ENCODE assay signal across 24 mouse cellular contexts in the genomic region with DNA sequence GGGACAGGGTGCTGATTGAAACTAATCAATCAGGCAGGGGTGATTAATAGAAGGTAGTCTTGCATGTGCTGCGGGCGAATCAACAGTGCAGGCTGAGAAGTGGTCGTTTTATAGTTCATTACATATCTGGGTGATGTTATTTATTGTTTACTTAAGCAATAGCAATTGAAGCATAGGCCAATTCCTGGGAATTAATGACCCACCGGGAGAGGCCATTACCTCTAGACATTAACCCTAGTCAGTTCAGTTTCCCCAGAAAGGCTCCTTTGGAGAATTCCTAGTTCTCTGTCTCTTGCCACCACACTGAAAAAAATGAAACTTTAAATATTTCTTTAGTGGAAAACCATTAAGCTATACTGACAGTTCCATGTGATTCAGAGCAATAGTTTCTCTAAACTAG.
"Had no signal": no experiment of that assay in that cellular context is flagged by ENCODE, and none has a peak within 500 bp of the region (broad histone marks: within the 10 kb centered on the region; RNA-seq: fewer than 3 reads in every experiment).

No protein-coding gene starts in this region.

- H3K36me3 ChIP-seq: limb, embryonic 13.5 days; liver, embryonic 12.5 days; liver, embryonic 15.5 days; lung, embryonic 15.5 days; midbrain, embryonic 12.5 days; midbrain, embryonic 15.5 days; neural tube, embryonic 15.5 days had no signal

- H3K27me3 ChIP-seq: limb, embryonic 13.5 days; liver, embryonic 12.5 days; liver, embryonic 15.5 days; lung, embryonic 15.5 days; megakaryocyte, embryonic 14.5 days; midbrain, embryonic 12.5 days; midbrain, embryonic 15.5 days; neural tube, embryonic 15.5 days had no signal

- H3K4me2 ChIP-seq: limb, embryonic 13.5 days; liver, embryonic 12.5 days; liver, embryonic 15.5 days; lung, embryonic 15.5 days; midbrain, embryonic 12.5 days; midbrain, embryonic 15.5 days; neural tube, embryonic 15.5 days had no signal

- H3K9ac ChIP-seq: limb, embryonic 13.5 days; liver, embryonic 12.5 days; liver, embryonic 15.5 days; lung, embryonic 15.5 days; midbrain, embryonic 12.5 days; midbrain, embryonic 15.5 days; neural tube, embryonic 15.5 days had no signal

- H3K4me3 ChIP-seq: left cerebral cortex, adult 2 months; limb, embryonic 13.5 days; liver, embryonic 12.5 days; liver, embryonic 15.5 days; lung, embryonic 15.5 days; megakaryocyte, embryonic 14.5 days; midbrain, embryonic 12.5 days; midbrain, embryonic 15.5 days; myocyte; neural tube, embryonic 15.5 days had no signal

- H3K9me3 ChIP-seq: limb, embryonic 13.5 days; liver, embryonic 12.5 days; liver, embryonic 15.5 days; lung, embryonic 15.5 days; megakaryocyte, embryonic 14.5 days; midbrain, embryonic 12.5 days; midbrain, embryonic 15.5 days; neural tube, embryonic 15.5 days had no signal

- DNase-seq: kidney, adult 2 months; kidney, postnatal 10 days; kidney, postnatal 36 days; layer of hippocampus, postnatal 36 days; liver; lung, adult 18-20 months; lung, postnatal 10 days; lung, postnatal 36 days; right cerebral cortex, adult 18-20 months; right cerebral cortex, postnatal 14 days; right cerebral cortex, postnatal 4 days; thymus, adult 2 months; thymus, postnatal 25 days had no signal

- ATAC-seq: liver, embryonic 12.5 days; midbrain, embryonic 15.5 days had no signal

- H3K4me1 ChIP-seq: liver, embryonic 12.5 days; liver, embryonic 15.5 days; lung, embryonic 15.5 days; megakaryocyte, embryonic 14.5 days; midbrain, embryonic 12.5 days; midbrain, embryonic 15.5 days; neural tube, embryonic 15.5 days had no signal

- H3K27ac ChIP-seq: left cerebral cortex, adult 2 months; limb, embryonic 13.5 days; liver, embryonic 12.5 days; liver, embryonic 15.5 days; lung, embryonic 15.5 days; midbrain, embryonic 12.5 days; midbrain, embryonic 15.5 days; neural tube, embryonic 15.5 days; stomach, postnatal 0 days had no signal
